Mouse (Mus musculus) midbrain, embryonic 16.5 days (tissue): ENCODE results near the gene Ccdc54. TPM values are rescaled to one million over a fixed set of nuclear protein-coding genes. Genes with fewer than 3 reads are reported as not detected.

ENCODE experiments used
- ATAC-seq: fragments of 200-750 bp; cut with Nextera tagmentation; 2 replicates; pipeline ENCODE4 v1.8.0; 2017; ENCODE audit warnings: moderate TSS enrichment
- H3K27ac ChIP-seq: fragments of 300-500 bp; sonication (generic); 2 replicates; pipeline ENCODE4 v1.5.1; 2014; ENCODE audit warnings: mild to moderate bottlenecking, low read length, mixed read lengths
- H3K27me3 ChIP-seq: fragments of 300-500 bp; sonication (generic); 2 replicates; pipeline ENCODE4 v1.6.1; 2014; ENCODE audit warnings: low read depth, low read length, mixed read lengths; ENCODE audit not compliant: control insufficient read depth, insufficient read depth
- H3K36me3 ChIP-seq: fragments of 300-500 bp; sonication (generic); 2 replicates; pipeline ENCODE4 v1.6.1; 2014; ENCODE audit warnings: mild to moderate bottlenecking, low read length, moderate library complexity, mixed read lengths; ENCODE audit not compliant: control insufficient read depth, insufficient read depth
- H3K4me1 ChIP-seq: fragments of 300-500 bp; sonication (generic); 2 replicates; pipeline ENCODE4 v1.6.1; 2014; ENCODE audit warnings: mild to moderate bottlenecking, low read length, mixed read lengths; ENCODE audit not compliant: control insufficient read depth, insufficient read depth
- H3K4me2 ChIP-seq: fragments of 300-500 bp; sonication (generic); 2 replicates; pipeline ENCODE4 v1.6.1; 2014; ENCODE audit warnings: mild to moderate bottlenecking, low read length, mixed read lengths
- H3K4me3 ChIP-seq: fragments of 300-500 bp; sonication (generic); 2 replicates; pipeline ENCODE4 v1.5.1; 2014; ENCODE audit warnings: low read depth, mild to moderate bottlenecking, low read length, moderate library complexity, mixed read lengths
- H3K9ac ChIP-seq: fragments of 300-500 bp; sonication (generic); 2 replicates; pipeline ENCODE4 v1.6.1; 2014; ENCODE audit warnings: low read depth, low read length, mixed read lengths
- H3K9me3 ChIP-seq: fragments of 300-500 bp; sonication (generic); replicated peaks from 2 replicates; pipeline ENCODE4 v1.6.1; 2014; ENCODE audit warnings: mild to moderate bottlenecking, low read length, mixed read lengths; ENCODE audit not compliant: control insufficient read depth, poor library complexity, severe bottlenecking
- WGBS: fragments of 180-500 bp; shearing (Covaris S2); extraction: QIAGEN DNeasy Blood & Tissue Kit; methylation state at CpG from one replicate; pipeline ENCODE4 v1.1.7; 2014; 5-methylcytosine and 5-hydroxymethylcytosine counted together
- polyA plus RNA-seq: library from polyadenylated mRNA; unstranded; fragments of >200 nt; fragmentation: Nextera tagmentation; extraction: Ambion mirVana; gene quantifications from 2 replicates; pipeline ENCODE4 v1.2.1, GENCODE M21; 2015

Gene Ccdc54
- polyA plus RNA-seq = not detected in 2 replicates

DNA sequence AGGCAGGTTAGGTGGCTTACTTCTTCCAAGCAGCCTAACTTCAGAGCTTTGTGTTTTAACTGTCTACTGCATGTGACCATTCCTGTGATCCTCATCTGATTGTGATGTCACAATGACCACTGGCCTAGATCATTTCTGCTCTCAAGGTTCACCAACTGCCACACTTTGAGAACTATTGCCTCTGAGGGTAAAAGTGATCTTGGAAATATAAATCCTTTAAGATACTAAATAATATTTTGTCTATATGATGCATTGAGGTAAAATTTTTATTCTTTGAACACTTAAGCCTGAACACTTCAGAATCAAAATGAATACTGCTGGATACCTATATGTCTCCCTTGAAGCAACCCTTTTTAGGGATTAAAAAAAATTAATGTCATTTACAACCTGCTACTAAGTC lies at the start of gene Ccdc54:
Gene Ccdc54, minus strand, starts transcription at position 101 of the 400 bp plus-strand sequence.
- H3K4me1 ChIP-seq = no peaks in the 10 kb centered on the region
- H3K27ac ChIP-seq = no peak within 1 kb of the TSS
- no peak within 1 kb of the TSS for H3K4me2 ChIP-seq
- H3K4me3 ChIP-seq = no peak within 1 kb of the TSS
- no peaks in the 10 kb centered on the region for H3K27me3 ChIP-seq
- no peaks in the 10 kb centered on the region for H3K9me3 ChIP-seq
- no peak for ATAC-seq
- no peak within 1 kb of the TSS for H3K9ac ChIP-seq
- H3K36me3 ChIP-seq = no peaks in the 10 kb centered on the region

DNA sequence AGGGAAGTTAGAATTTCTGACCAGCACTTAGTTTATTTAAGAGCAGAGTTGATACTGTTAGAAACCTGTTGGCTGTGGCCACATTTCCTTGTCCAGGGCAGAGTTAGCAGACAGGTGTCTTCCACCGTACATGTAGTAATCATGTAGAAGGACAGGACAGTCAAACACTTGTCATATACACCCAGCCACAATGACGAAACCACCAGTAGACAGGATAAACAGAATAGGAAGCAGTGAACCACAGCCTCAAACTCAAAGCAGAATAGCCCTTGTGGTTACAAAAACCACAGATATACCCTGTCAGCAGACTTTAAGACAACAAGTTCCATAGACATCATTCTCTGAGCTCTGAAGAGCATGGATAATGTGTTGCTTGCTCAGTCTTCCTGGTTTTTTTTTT lies 41.6 kb upstream of the Ccdc54 start:
- 93% methylated on average over 2 of the region's 2 CpGs for WGBS
- H3K4me1 ChIP-seq = no peaks in the 10 kb centered on the region
- no peak for ATAC-seq

DNA sequence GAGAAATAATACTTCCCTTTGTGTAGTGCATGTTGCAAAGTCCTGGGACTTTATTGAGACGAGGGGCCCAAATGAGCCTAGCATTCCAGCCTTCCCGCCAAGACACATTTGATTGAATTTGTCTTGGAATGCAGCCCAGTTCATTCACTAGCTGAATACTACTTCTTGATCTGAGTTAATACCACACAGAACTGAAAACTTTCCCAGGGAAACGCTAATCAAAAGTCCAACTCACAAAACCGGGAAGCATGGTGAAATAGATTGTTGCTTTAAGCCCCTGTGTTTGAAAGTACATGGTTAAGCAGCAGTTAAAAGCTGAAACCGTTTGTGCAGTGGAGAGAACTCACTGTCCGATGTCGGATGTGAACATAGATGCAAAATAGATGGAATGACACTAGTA lies 24.6 kb upstream of the Ccdc54 start:
- Histone ChIP-seq H3K27ac (no peak overlapping the region), H3K4me1 (no peaks in the 10 kb centered on the region), H3K27me3 (0 out of 2 replicates have a peak, but pooled peaks cover 4% of the 10 kb centered on the region), H3K36me3 (no peaks in the 10 kb centered on the region), H3K4me3 (no peak overlapping the region), H3K9me3 (no peaks in the 10 kb centered on the region), H3K9ac (no peak overlapping the region), H3K4me2 (no peak overlapping the region)
- WGBS = 33% methylated on average over 7 of the region's 7 CpGs
- peak; percentile 66 for ATAC-seq

More for the DNA sequence above, 41.6 kb upstream of the Ccdc54 start:
- Histone ChIP-seq H3K36me3 (no peaks in the 10 kb centered on the region), H3K9me3 (no peaks in the 10 kb centered on the region), H3K4me3 (no peak overlapping the region), H3K9ac (no peak overlapping the region), H3K27me3 (no peaks in the 10 kb centered on the region), H3K27ac (no peak overlapping the region), H3K4me2 (no peak overlapping the region)

DNA sequence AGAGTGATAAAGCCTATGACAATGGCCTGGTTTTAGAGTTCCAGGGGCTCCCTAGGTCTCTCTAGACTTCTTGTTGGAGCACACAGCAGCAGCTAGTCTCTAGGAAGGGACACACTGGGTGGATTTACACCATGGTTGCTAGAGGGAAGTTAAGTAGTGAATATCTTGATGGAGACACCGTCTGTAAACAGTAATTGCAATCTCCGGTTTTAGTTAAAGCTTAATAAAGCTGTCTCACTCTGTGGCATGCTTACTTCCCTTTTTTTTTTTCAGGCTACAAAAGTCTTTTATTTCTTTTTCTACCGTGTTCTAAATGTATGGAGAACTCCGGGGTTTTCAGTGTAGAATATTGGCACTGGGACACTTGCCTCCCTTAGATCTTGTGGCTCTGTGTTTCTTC lies 22.0 kb upstream of the Ccdc54 start:
- H3K4me1 ChIP-seq = 0 out of 2 replicates have a peak, but pooled peaks cover 2% of the 10 kb centered on the region
- 69% methylated on average over 4 of the region's 4 CpGs for WGBS
- no peak for ATAC-seq

DNA sequence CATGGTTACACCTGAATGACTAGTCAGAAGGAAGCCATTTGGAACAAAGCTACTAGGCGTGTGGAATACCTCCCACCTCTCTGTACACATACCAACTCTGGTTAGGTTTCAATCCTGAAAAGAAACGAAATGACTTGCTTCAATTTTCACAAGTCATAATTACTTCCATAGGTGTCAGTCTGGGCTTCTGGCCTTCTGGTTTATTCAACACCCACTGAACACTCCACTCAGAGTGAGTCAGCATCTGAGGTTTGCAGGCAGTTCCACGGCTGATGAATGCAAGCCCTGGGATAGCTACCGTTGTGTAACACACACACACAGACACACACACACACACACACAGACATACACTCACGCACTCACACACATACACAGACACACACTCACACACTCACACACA lies 19.6 kb upstream of the Ccdc54 start:
- 89% methylated on average over 5 of the region's 5 CpGs for WGBS
- Histone ChIP-seq H3K9ac (no peak overlapping the region), H3K4me3 (no peak overlapping the region), H3K4me2 (no peak overlapping the region), H3K36me3 (no peaks in the 10 kb centered on the region), H3K4me1 (peaks cover 4% of the 10 kb centered on the region; the same call in 1 of the 2 replicates), H3K9me3 (no peaks in the 10 kb centered on the region), H3K27me3 (peaks cover 4% of the 10 kb centered on the region), H3K27ac (no peak overlapping the region)
- ATAC-seq = no peak

More for the DNA sequence above, 22.0 kb upstream of the Ccdc54 start:
- no peaks in the 10 kb centered on the region for H3K36me3 ChIP-seq
- no peak overlapping the region for H3K4me3 ChIP-seq
- no peak overlapping the region for H3K9ac ChIP-seq
- H3K9me3 ChIP-seq = no peaks in the 10 kb centered on the region
- H3K27me3 ChIP-seq = peaks cover 4% of the 10 kb centered on the region
- no peak overlapping the region for H3K4me2 ChIP-seq
- H3K27ac ChIP-seq = no peak overlapping the region

DNA sequence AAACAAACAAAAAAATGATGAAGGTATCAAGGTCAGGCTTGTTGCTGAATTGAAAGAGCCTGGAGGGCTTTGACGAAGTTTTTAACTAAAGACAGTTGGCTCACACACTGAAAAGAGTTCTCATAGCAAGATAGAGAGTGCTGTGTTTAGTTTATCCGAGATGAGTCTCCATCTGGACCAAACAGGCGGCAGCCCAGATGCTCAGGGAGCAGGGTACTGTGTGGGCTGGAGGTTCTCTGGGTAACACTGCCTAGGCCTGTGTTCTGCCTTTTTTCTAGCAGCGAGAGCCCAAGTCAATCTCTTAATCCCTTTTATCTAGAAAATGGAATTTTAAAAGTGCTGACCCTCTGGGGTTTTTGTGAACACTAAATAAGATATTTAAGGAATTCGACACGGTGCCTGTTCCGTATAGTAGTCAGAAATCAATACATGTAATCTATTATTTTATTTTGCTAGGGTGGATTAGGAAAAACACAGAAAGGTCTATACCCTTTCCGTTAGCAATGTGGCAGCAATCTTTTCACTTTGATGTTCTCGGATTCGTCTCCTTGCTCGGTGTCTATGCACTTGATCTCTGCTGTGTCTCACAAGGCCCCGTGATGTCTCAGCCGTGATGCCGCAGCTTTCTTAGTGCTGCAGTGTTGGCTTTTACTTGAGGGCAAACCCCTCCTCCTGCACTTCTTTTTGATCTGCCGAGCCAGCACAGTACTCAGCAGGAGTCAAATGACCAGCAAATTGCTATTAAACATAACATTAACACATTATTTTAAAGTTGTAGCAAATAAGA lies 17.0 kb upstream of the Ccdc54 start:
- peaks cover 10% of the 10 kb centered on the region for H3K27me3 ChIP-seq
- H3K9ac ChIP-seq = no peak overlapping the region
- H3K36me3 ChIP-seq = no peaks in the 10 kb centered on the region
- peaks cover 4% of the 10 kb centered on the region; the same call in 1 of the 2 replicates for H3K4me1 ChIP-seq
- peak; percentile 66 for ATAC-seq
- no peak overlapping the region for H3K4me3 ChIP-seq
- WGBS = 19% methylated on average over 15 of the region's 15 CpGs
- no peaks in the 10 kb centered on the region for H3K9me3 ChIP-seq
- H3K4me2 ChIP-seq = no peak overlapping the region
- no peak overlapping the region for H3K27ac ChIP-seq

DNA sequence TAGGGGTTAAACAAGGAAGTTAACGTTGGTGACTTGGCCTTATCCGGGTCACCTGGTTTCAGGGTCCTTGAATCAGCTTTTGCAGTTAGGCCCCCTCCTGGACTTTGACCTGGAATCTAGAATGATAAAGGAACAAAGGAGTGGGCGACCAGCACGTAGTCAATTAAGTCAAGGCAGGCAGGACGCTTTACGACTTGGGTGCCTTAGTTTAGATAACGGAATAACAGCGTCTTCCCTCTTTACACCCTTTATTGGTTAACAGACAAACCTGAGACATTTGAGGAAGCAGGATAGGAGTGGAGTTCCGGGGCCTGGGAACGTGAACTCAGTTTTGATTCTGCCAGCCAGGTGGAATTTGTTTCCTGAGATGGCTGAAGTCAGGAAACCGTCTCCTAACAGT lies 13.9 kb upstream of the Ccdc54 start:
- Histone ChIP-seq H3K27me3 (peaks cover 10% of the 10 kb centered on the region), H3K4me2 (no peak overlapping the region), H3K9ac (no peak overlapping the region), H3K4me3 (no peak overlapping the region), H3K36me3 (no peaks in the 10 kb centered on the region), H3K27ac (no peak overlapping the region), H3K4me1 (peaks cover 4% of the 10 kb centered on the region; the same call in 1 of the 2 replicates), H3K9me3 (no peaks in the 10 kb centered on the region)
- no peak for ATAC-seq
- 82% methylated on average over 11 of the region's 11 CpGs for WGBS

DNA sequence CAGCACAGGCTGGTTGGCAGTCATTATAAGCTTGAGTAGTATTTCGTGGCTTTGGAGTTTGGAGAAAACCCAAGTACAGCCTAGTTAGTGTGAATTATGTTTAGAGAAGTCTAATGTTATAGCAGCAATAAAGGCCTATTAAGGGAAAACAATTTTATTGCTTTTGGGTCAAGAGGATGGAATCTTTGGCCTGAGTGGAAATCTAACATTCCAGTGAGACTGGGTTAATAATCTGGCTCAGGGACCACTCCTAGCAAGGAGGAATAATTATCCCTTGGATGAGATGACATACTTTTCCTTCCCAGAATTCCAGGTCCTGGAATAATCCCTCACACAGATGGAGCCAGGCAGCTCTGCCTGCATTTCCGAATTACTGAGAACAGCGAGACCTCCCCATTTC lies 11.0 kb upstream of the Ccdc54 start:
- Histone ChIP-seq H3K4me3 (no peak overlapping the region), H3K9me3 (no peaks in the 10 kb centered on the region), H3K27ac (no peak overlapping the region), H3K4me2 (no peak overlapping the region), H3K9ac (no peak overlapping the region), H3K36me3 (no peaks in the 10 kb centered on the region), H3K27me3 (peaks cover 10% of the 10 kb centered on the region), H3K4me1 (no peaks in the 10 kb centered on the region)
- no peak for ATAC-seq
- 78% methylated on average over 3 of the region's 3 CpGs for WGBS

DNA sequence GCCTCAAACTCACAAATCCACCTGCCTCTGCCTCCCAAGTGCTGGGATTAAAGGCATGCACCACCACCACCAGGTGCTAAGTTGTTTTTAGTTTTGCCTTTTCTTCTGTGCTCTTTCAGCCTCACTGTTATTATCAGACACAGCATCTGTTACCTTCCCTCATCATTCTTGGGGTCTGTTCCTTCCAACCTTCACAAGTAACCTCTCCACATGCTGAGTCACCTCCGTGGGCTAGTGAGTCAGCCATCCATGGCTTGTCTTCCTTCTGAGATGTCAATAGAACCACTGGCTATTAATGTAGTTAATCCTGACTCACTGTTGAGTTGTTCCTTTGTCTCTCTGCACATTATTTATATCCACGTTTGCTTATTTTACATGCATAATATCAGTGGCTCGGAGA lies 9.7 kb upstream of the Ccdc54 start:
- WGBS = 79% methylated on average over 3 of the region's 3 CpGs
- H3K9ac ChIP-seq = no peak overlapping the region

More for the DNA sequence above, 9.7 kb upstream of the Ccdc54 start:
- H3K4me3 ChIP-seq = no peak overlapping the region
- no peaks in the 10 kb centered on the region for H3K9me3 ChIP-seq
- no peak overlapping the region for H3K27ac ChIP-seq
- ATAC-seq = no peak
- H3K36me3 ChIP-seq = no peaks in the 10 kb centered on the region
- H3K4me2 ChIP-seq = no peak overlapping the region
- H3K4me1 ChIP-seq = no peaks in the 10 kb centered on the region
- peaks cover 10% of the 10 kb centered on the region for H3K27me3 ChIP-seq
